Mouse (Mus musculus) liver, adult 2 months (tissue): ENCODE results near the gene Mapkapk2.

Experiments used
- CTCF ChIP-seq: fragments of 200-500 bp; IDR thresholded peaks from 2 replicates; pipeline ENCODE4 v1.5.1; 2011; ENCODE audit warnings: low read depth, low read length, control low read depth
- POLR2A ChIP-seq: fragments of 200-500 bp; IDR thresholded peaks from 2 replicates; pipeline ENCODE4 v1.6.1; 2011; ENCODE audit warnings: low read length, control low read depth; ENCODE audit not compliant: insufficient read depth; ENCODE audit errors: extremely low read depth

- TF ChIP-seq POLR2A = no peak
- no peak for TF ChIP-seq CTCF
Measured at GRCm38 (mm10) chr1:131046607-131047006, 51.0 kb downstream of the Mapkapk2 start.
